Mouse (Mus musculus) kidney, embryonic 16.5 days (tissue): ENCODE measurements around the gene Cbx7. TPM values are rescaled to one million over a fixed set of nuclear protein-coding genes. Genes with fewer than 3 reads are reported as not detected.
A peak's percentile ranks its signal among the peaks of the same experiment; 100 is the strongest.

Experiments
- ATAC-seq: fragments of 200-750 bp; cut with Nextera tagmentation; 2 replicates; pipeline ENCODE4 v1.8.0; 2017; ENCODE audit warnings: moderate TSS enrichment; ENCODE audit not compliant: low FRiP score, low TSS enrichment
- H3K27ac ChIP-seq: fragments of 300-500 bp; sonication (generic); 2 replicates; pipeline ENCODE4 v1.5.1; 2014; ENCODE audit warnings: low read length
- H3K27me3 ChIP-seq: fragments of 300-500 bp; sonication (generic); 2 replicates; pipeline ENCODE4 v1.6.1; 2014; ENCODE audit warnings: low read length, control low read depth, mixed read lengths; ENCODE audit not compliant: insufficient read depth
- H3K36me3 ChIP-seq: fragments of 300-500 bp; sonication (generic); 2 replicates; pipeline ENCODE4 v1.6.1; 2014; ENCODE audit warnings: low read length, control low read depth, mixed read lengths; ENCODE audit not compliant: insufficient read depth
- H3K4me1 ChIP-seq: fragments of 300-500 bp; sonication (generic); 2 replicates; pipeline ENCODE4 v1.6.1; 2014; ENCODE audit warnings: low read length, control low read depth, mixed read lengths; ENCODE audit not compliant: insufficient read depth
- H3K4me2 ChIP-seq: fragments of 300-500 bp; sonication (generic); replicated peaks from 2 replicates; pipeline ENCODE4 v1.6.1; 2014; ENCODE audit warnings: low read depth, low read length
- H3K4me3 ChIP-seq: fragments of 300-500 bp; sonication (generic); 2 replicates; pipeline ENCODE4 v1.5.1; 2014; ENCODE audit warnings: mild to moderate bottlenecking, low read length
- H3K9ac ChIP-seq: fragments of 300-500 bp; sonication (generic); replicated peaks from 2 replicates; pipeline ENCODE4 v1.6.1; 2014; ENCODE audit warnings: low read length
- H3K9me3 ChIP-seq: fragments of 300-500 bp; sonication (generic); 2 replicates; pipeline ENCODE4 v1.6.1; 2016; ENCODE audit warnings: low read length, control low read depth
- WGBS: fragments of 180-500 bp; shearing (Covaris S2); extraction: QIAGEN DNeasy Blood & Tissue Kit; methylation state at CpG from one replicate; pipeline ENCODE4 v1.1.7; 2014; 5-methylcytosine and 5-hydroxymethylcytosine counted together
- polyA plus RNA-seq: library from polyadenylated mRNA; unstranded; fragments of >200 nt; fragmentation: Nextera tagmentation; extraction: Ambion mirVana; gene quantifications from 2 replicates; pipeline ENCODE4 v1.2.1, GENCODE M21; 2015

The Cbx7 gene
- polyA plus RNA-seq, 1 experiment from 2014 or later = 3.3 TPM

- ATAC-seq = peak; percentile 47
- Histone ChIP-seq H3K27me3 (peaks cover 44% of the 10 kb centered on the region), H3K27ac (no peak overlapping the region), H3K36me3 (no peaks in the 10 kb centered on the region), H3K4me2 (peak overlapping the region; percentile 80), H3K9ac (peak overlapping the region; percentile 63), H3K4me1 (peaks cover 24% of the 10 kb centered on the region), H3K9me3 (no peaks in the 10 kb centered on the region), H3K4me3 (peak overlapping the region; percentile 73)
- WGBS = under 1% methylated on average over 49 of the region's 62 CpGs
These were observed 38.5 kb downstream of the Cbx7 start for GRCm38 (mm10) chr15:79932323-79932987.

- no peak for ATAC-seq
- 19% methylated on average over 13 of the region's 13 CpGs for WGBS
- no peaks in the 10 kb centered on the region for H3K36me3 ChIP-seq
- H3K9me3 ChIP-seq = no peaks in the 10 kb centered on the region
- H3K9ac ChIP-seq = peak overlapping the region; percentile 63; the same call in 1 of the 2 replicates
- peaks cover 41% of the 10 kb centered on the region for H3K27me3 ChIP-seq
- peak overlapping the region; percentile 73 for H3K4me3 ChIP-seq
- H3K27ac ChIP-seq = no peak overlapping the region
- H3K4me1 ChIP-seq = peaks cover 30% of the 10 kb centered on the region
- H3K4me2 ChIP-seq = peak overlapping the region; percentile 80
These were observed 39.3 kb downstream of the Cbx7 start for GRCm38 (mm10) chr15:79931496-79932141.

- Histone ChIP-seq H3K4me3 (no peak overlapping the region), H3K4me1 (peaks cover 30% of the 10 kb centered on the region), H3K9me3 (no peaks in the 10 kb centered on the region), H3K9ac (no peak overlapping the region), H3K36me3 (no peaks in the 10 kb centered on the region), H3K27me3 (peaks cover 30% of the 10 kb centered on the region), H3K27ac (no peak overlapping the region), H3K4me2 (no peak overlapping the region)
- 90% methylated on average over 3 of the region's 3 CpGs for WGBS
- no peak for ATAC-seq
These were observed 41.2 kb downstream of the Cbx7 start for GRCm38 (mm10) chr15:79929734-79930133.

GRCm38 (mm10) chr15:79928736-79929135 lies 42.2 kb downstream of the Cbx7 start:
- ATAC-seq = no peak
- H3K36me3 ChIP-seq = no peaks in the 10 kb centered on the region
- no peaks in the 10 kb centered on the region for H3K9me3 ChIP-seq
- no peak overlapping the region for H3K9ac ChIP-seq
- no peak overlapping the region for H3K27ac ChIP-seq
- 92% methylated on average over 2 of the region's 2 CpGs for WGBS
- peaks cover 22% of the 10 kb centered on the region for H3K4me1 ChIP-seq
- no peak overlapping the region for H3K4me3 ChIP-seq
- peaks cover 21% of the 10 kb centered on the region for H3K27me3 ChIP-seq
- no peak overlapping the region for H3K4me2 ChIP-seq

GRCm38 (mm10) chr15:79928316-79928715 lies 42.6 kb downstream of the Cbx7 start:
- Histone ChIP-seq H3K4me1 (peaks cover 17% of the 10 kb centered on the region), H3K4me3 (peak overlapping the region; percentile 60; the same call in 1 of the 2 replicates), H3K9ac (no peak overlapping the region), H3K27me3 (peaks cover 17% of the 10 kb centered on the region), H3K4me2 (peak overlapping the region; percentile 74), H3K9me3 (no peaks in the 10 kb centered on the region), H3K27ac (peak overlapping the region; percentile 56; the same call in 1 of the 2 replicates), H3K36me3 (no peaks in the 10 kb centered on the region)
- WGBS = 96% methylated on average over 3 of the region's 3 CpGs
- ATAC-seq = no peak

GRCm38 (mm10) chr15:79927637-79928122 lies 43.2 kb downstream of the Cbx7 start:
- peak overlapping the region; percentile 73 for H3K9ac ChIP-seq
- H3K36me3 ChIP-seq = no peaks in the 10 kb centered on the region
- H3K4me3 ChIP-seq = peak overlapping the region; percentile 60
- peaks cover 10% of the 10 kb centered on the region for H3K27me3 ChIP-seq
- under 1% methylated on average over 29 of the region's 29 CpGs for WGBS
- peak overlapping the region; percentile 77 for H3K27ac ChIP-seq
- ATAC-seq = peak; percentile 88
- peaks cover 14% of the 10 kb centered on the region for H3K4me1 ChIP-seq
- H3K9me3 ChIP-seq = no peaks in the 10 kb centered on the region
- H3K4me2 ChIP-seq = peak overlapping the region; percentile 74

- Histone ChIP-seq H3K4me2 (peak overlapping the region; percentile 74), H3K27me3 (peaks cover 6% of the 10 kb centered on the region; the same call in 1 of the 2 replicates), H3K36me3 (no peaks in the 10 kb centered on the region), H3K4me1 (peaks cover 11% of the 10 kb centered on the region), H3K9ac (peak overlapping the region; percentile 73), H3K27ac (peak overlapping the region; percentile 77), H3K4me3 (peak overlapping the region; percentile 60), H3K9me3 (no peaks in the 10 kb centered on the region)
- 79% methylated on average over 11 of the region's 11 CpGs for WGBS
- ATAC-seq = 0 out of 2 replicates have a peak, but pooled peaks have one; percentile 6
These were observed 44.0 kb downstream of the Cbx7 start for GRCm38 (mm10) chr15:79926856-79927416.

GRCm38 (mm10) chr15:79919787-79920186 lies 51.1 kb downstream of the Cbx7 start:
- Histone ChIP-seq H3K9me3 (no peaks in the 10 kb centered on the region), H3K27ac (no peak overlapping the region), H3K4me2 (no peak overlapping the region), H3K9ac (no peak overlapping the region), H3K4me1 (no peaks in the 10 kb centered on the region), H3K36me3 (no peaks in the 10 kb centered on the region), H3K4me3 (no peak overlapping the region), H3K27me3 (no peaks in the 10 kb centered on the region)
- 61% methylated on average over 2 of the region's 2 CpGs for WGBS
- ATAC-seq = no peak

- H3K9me3 ChIP-seq = no peaks in the 10 kb centered on the region
- H3K4me2 ChIP-seq = no peak overlapping the region
- H3K27me3 ChIP-seq = no peaks in the 10 kb centered on the region
- ATAC-seq = no peak
- H3K9ac ChIP-seq = no peak overlapping the region
- 84% methylated on average over 16 of the region's 16 CpGs for WGBS
- no peaks in the 10 kb centered on the region for H3K4me1 ChIP-seq
- H3K27ac ChIP-seq = no peak overlapping the region
- no peak overlapping the region for H3K4me3 ChIP-seq
- no peaks in the 10 kb centered on the region for H3K36me3 ChIP-seq
These were observed 52.4 kb downstream of the Cbx7 start for GRCm38 (mm10) chr15:79918485-79918884.
